Mouse (Mus musculus): ENCODE data around the gene Xylt1. TPM values are rescaled to one million over a fixed set of nuclear protein-coding genes. Genes with fewer than 3 reads are reported as not detected.

Gene Xylt1
- polyA plus RNA-seq, 1 experiment from 2014 or later: 0.20 TPM

- ATAC-seq (ENCODE audit: low read depth): no peak
- WGBS (ENCODE audit: insufficient replicate concordance): 71% methylated on average over 2 of the region's 2 CpGs
- no peak for DNase-seq
Observed at GRCm38 (mm10) chr7:117571131-117571530, 190.4 kb downstream of the Xylt1 start.

GRCm38 (mm10) chr7:117571713-117572112, 190.9 kb downstream of the Xylt1 start:
- no peak overlapping the region for H3K9ac ChIP-seq
- WGBS (ENCODE audit: insufficient replicate concordance): 71% methylated on average over 5 of the region's 5 CpGs
- H3K27me3 ChIP-seq: no peaks in the 10 kb centered on the region
- no peak overlapping the region for H3K4me3 ChIP-seq (replicated peaks)
- ATAC-seq (ENCODE audit: low read depth) (no peak), DNase-seq (no peak)
- H3K4me1 ChIP-seq (replicated peaks): no peaks in the 10 kb centered on the region
- no peak overlapping the region for H3K27ac ChIP-seq
- no peaks in the 10 kb centered on the region for H3K36me3 ChIP-seq
- H3K4me2 ChIP-seq: no peak overlapping the region
- H3K9me3 ChIP-seq (replicated peaks): no peaks in the 10 kb centered on the region

More at GRCm38 (mm10) chr7:117571131-117571530, 190.4 kb downstream of the Xylt1 start:
- H3K9me3 ChIP-seq (replicated peaks): no peaks in the 10 kb centered on the region
- H3K4me2 ChIP-seq: no peak overlapping the region
- H3K9ac ChIP-seq: no peak overlapping the region
- no peaks in the 10 kb centered on the region for H3K36me3 ChIP-seq
- H3K4me1 ChIP-seq (replicated peaks): no peaks in the 10 kb centered on the region
- no peaks in the 10 kb centered on the region for H3K27me3 ChIP-seq
- no peak overlapping the region for H3K4me3 ChIP-seq (replicated peaks)
- H3K27ac ChIP-seq: no peak overlapping the region

- H3K4me1 ChIP-seq (replicated peaks): no peaks in the 10 kb centered on the region
- H3K4me3 ChIP-seq (replicated peaks): no peak overlapping the region
- no peak for ATAC-seq (ENCODE audit: low read depth)
- no peaks in the 10 kb centered on the region for H3K9me3 ChIP-seq (replicated peaks)
- no peak overlapping the region for H3K4me2 ChIP-seq
- no peak for DNase-seq
- H3K9ac ChIP-seq: no peak overlapping the region
- no peaks in the 10 kb centered on the region for H3K36me3 ChIP-seq
- WGBS (ENCODE audit: insufficient replicate concordance): 64% methylated on average over 6 of the region's 6 CpGs
- no peaks in the 10 kb centered on the region for H3K27me3 ChIP-seq
- no peak overlapping the region for H3K27ac ChIP-seq
Observed at GRCm38 (mm10) chr7:117573170-117573569, 192.4 kb downstream of the Xylt1 start.

- Histone ChIP-seq H3K9me3 (replicated peaks) (no peaks in the 10 kb centered on the region), H3K4me1 (replicated peaks) (no peaks in the 10 kb centered on the region), H3K27me3 (no peaks in the 10 kb centered on the region), H3K4me3 (replicated peaks) (no peak overlapping the region), H3K9ac (no peak overlapping the region), H3K27ac (no peak overlapping the region), H3K4me2 (no peak overlapping the region), H3K36me3 (no peaks in the 10 kb centered on the region)
- ATAC-seq (ENCODE audit: low read depth) (no peak), DNase-seq (no peak)
- 43% methylated on average over 4 of the region's 4 CpGs for WGBS (ENCODE audit: insufficient replicate concordance)
Observed at GRCm38 (mm10) chr7:117575417-117575816, 194.6 kb downstream of the Xylt1 start.

GRCm38 (mm10) chr7:117577035-117577434, 196.3 kb downstream of the Xylt1 start:
- WGBS (ENCODE audit: insufficient replicate concordance): 68% methylated on average over 6 of the region's 6 CpGs
- Histone ChIP-seq H3K4me2 (no peak overlapping the region), H3K9me3 (replicated peaks) (no peaks in the 10 kb centered on the region), H3K4me3 (replicated peaks) (no peak overlapping the region), H3K36me3 (no peaks in the 10 kb centered on the region), H3K27ac (no peak overlapping the region), H3K9ac (no peak overlapping the region), H3K4me1 (replicated peaks) (no peaks in the 10 kb centered on the region), H3K27me3 (no peaks in the 10 kb centered on the region)
- ATAC-seq (ENCODE audit: low read depth) (no peak), DNase-seq (no peak)

- H3K27ac ChIP-seq: no peak overlapping the region
- H3K4me3 ChIP-seq (replicated peaks): no peak overlapping the region
- no peak for ATAC-seq (ENCODE audit: low read depth)
- H3K9ac ChIP-seq: no peak overlapping the region
- H3K4me1 ChIP-seq (replicated peaks): peaks cover 5% of the 10 kb centered on the region; the same call in 1 of the 2 replicates
- no peak for DNase-seq
- H3K9me3 ChIP-seq (replicated peaks): no peaks in the 10 kb centered on the region
- H3K36me3 ChIP-seq: no peaks in the 10 kb centered on the region
- H3K4me2 ChIP-seq: no peak overlapping the region
- H3K27me3 ChIP-seq: no peaks in the 10 kb centered on the region
- WGBS (ENCODE audit: insufficient replicate concordance): 57% methylated on average over 5 of the region's 5 CpGs
Observed at GRCm38 (mm10) chr7:117585164-117585563, 204.4 kb downstream of the Xylt1 start.

- no peak overlapping the region for H3K4me3 ChIP-seq (replicated peaks)
- H3K27ac ChIP-seq: no peak overlapping the region
- no peaks in the 10 kb centered on the region for H3K27me3 ChIP-seq
- H3K4me2 ChIP-seq: no peak overlapping the region
- peaks cover 5% of the 10 kb centered on the region; the same call in 1 of the 2 replicates for H3K4me1 ChIP-seq (replicated peaks)
- H3K9me3 ChIP-seq (replicated peaks): no peaks in the 10 kb centered on the region
- no peak for DNase-seq
- no peak overlapping the region for H3K9ac ChIP-seq
- H3K36me3 ChIP-seq: no peaks in the 10 kb centered on the region
- no peak for ATAC-seq (ENCODE audit: low read depth)
Observed at GRCm38 (mm10) chr7:117586811-117587210, 206.0 kb downstream of the Xylt1 start.

GRCm38 (mm10) chr7:117587234-117587929, 206.6 kb downstream of the Xylt1 start:
- no peak for ATAC-seq (ENCODE audit: low read depth)
- WGBS (ENCODE audit: insufficient replicate concordance): 63% methylated on average over 6 of the region's 6 CpGs
- Histone ChIP-seq H3K9ac (no peak overlapping the region), H3K9me3 (replicated peaks) (no peaks in the 10 kb centered on the region), H3K4me2 (no peak overlapping the region), H3K4me3 (replicated peaks) (no peak overlapping the region), H3K27me3 (no peaks in the 10 kb centered on the region), H3K27ac (no peak overlapping the region), H3K36me3 (no peaks in the 10 kb centered on the region), H3K4me1 (replicated peaks) (peaks cover 5% of the 10 kb centered on the region; the same call in 1 of the 2 replicates)
- no peak for DNase-seq

GRCm38 (mm10) chr7:117588426-117588825, 207.6 kb downstream of the Xylt1 start:
- Histone ChIP-seq H3K4me1 (replicated peaks) (peaks cover 5% of the 10 kb centered on the region; the same call in 1 of the 2 replicates), H3K4me2 (no peak overlapping the region), H3K9ac (no peak overlapping the region), H3K27ac (no peak overlapping the region), H3K9me3 (replicated peaks) (no peaks in the 10 kb centered on the region), H3K27me3 (no peaks in the 10 kb centered on the region), H3K4me3 (replicated peaks) (no peak overlapping the region), H3K36me3 (no peaks in the 10 kb centered on the region)
- 32% methylated on average over 1 of the region's 1 CpGs for WGBS (ENCODE audit: insufficient replicate concordance)
- DNase-seq (no peak), ATAC-seq (ENCODE audit: low read depth) (no peak)

GRCm38 (mm10) chr7:117589359-117589758, 208.6 kb downstream of the Xylt1 start:
- ATAC-seq (ENCODE audit: low read depth) (no peak), DNase-seq (no peak)
- Histone ChIP-seq H3K4me2 (no peak overlapping the region), H3K36me3 (no peaks in the 10 kb centered on the region), H3K9ac (no peak overlapping the region), H3K4me3 (replicated peaks) (no peak overlapping the region), H3K4me1 (replicated peaks) (peaks cover 5% of the 10 kb centered on the region; the same call in 1 of the 2 replicates), H3K9me3 (replicated peaks) (no peaks in the 10 kb centered on the region), H3K27ac (no peak overlapping the region), H3K27me3 (no peaks in the 10 kb centered on the region)
- 55% methylated on average over 2 of the region's 2 CpGs for WGBS (ENCODE audit: insufficient replicate concordance)

- Histone ChIP-seq H3K27ac (no peak overlapping the region), H3K4me2 (no peak overlapping the region), H3K36me3 (no peaks in the 10 kb centered on the region), H3K4me1 (replicated peaks) (peaks cover 5% of the 10 kb centered on the region; the same call in 1 of the 2 replicates), H3K9me3 (replicated peaks) (no peaks in the 10 kb centered on the region), H3K27me3 (no peaks in the 10 kb centered on the region), H3K9ac (no peak overlapping the region), H3K4me3 (replicated peaks) (no peak overlapping the region)
- no peak for DNase-seq
- WGBS (ENCODE audit: insufficient replicate concordance): 49% methylated on average over 4 of the region's 4 CpGs
- ATAC-seq (ENCODE audit: low read depth): no peak
Observed at GRCm38 (mm10) chr7:117589820-117590219, 209.0 kb downstream of the Xylt1 start.

- no peak overlapping the region for H3K4me2 ChIP-seq
- 51% methylated on average over 2 of the region's 2 CpGs for WGBS (ENCODE audit: insufficient replicate concordance)
- H3K9me3 ChIP-seq (replicated peaks): no peaks in the 10 kb centered on the region
- no peak overlapping the region for H3K27ac ChIP-seq
- no peaks in the 10 kb centered on the region for H3K27me3 ChIP-seq
- ATAC-seq (ENCODE audit: low read depth) (no peak), DNase-seq (no peak)
- H3K9ac ChIP-seq: no peak overlapping the region
- H3K4me3 ChIP-seq (replicated peaks): no peak overlapping the region
- H3K4me1 ChIP-seq (replicated peaks): no peaks in the 10 kb centered on the region
- H3K36me3 ChIP-seq: no peaks in the 10 kb centered on the region
Observed at GRCm38 (mm10) chr7:117594191-117594590, 213.4 kb downstream of the Xylt1 start.
